Mouse (Mus musculus): ENCODE data around the gene Crebbp.

DNA sequence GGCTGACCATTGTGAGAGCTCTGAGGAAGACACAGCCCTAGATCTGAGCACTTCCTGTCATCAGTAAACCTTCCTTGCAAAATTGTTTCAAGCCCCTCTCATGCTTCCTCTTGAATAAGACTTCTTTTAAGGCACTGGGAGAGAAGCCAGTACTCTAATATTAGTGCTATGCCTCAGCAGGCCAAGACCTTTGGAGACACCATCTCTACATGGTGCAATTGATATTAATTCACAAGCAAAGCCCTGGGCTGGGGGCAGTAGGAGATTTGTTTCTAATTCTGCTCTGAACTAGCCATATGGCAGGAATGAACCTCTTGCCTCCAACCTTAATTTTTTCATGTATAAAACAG lies 52.9 kb downstream of the Crebbp start:
- TF ChIP-seq POLR2A (IDR thresholded peaks at IDR 0.05; ENCODE audit: low read depth, low read length) (no peak), ELF1 (IDR thresholded peaks at IDR 0.05; ENCODE audit: low read depth, low read length) (no peak), MEF2A (IDR thresholded peaks at IDR 0.05; ENCODE audit: borderline replicate concordance, low read depth, low read length) (no peak), CTCF (conservative IDR thresholded peaks at IDR 0.05 in 1 of 2, IDR thresholded peaks at IDR 0.05 in 1 of 2; ENCODE audit: low read depth in 2 of 2, low read length in 2 of 2) (no peak), ZC3H11A (IDR thresholded peaks at IDR 0.05; ENCODE audit: low read depth, low read length) (no peak), EP300 (IDR thresholded peaks at IDR 0.05; ENCODE audit: low read length) (no peak)

All from CH12.LX (cell line).